Mouse (Mus musculus) thymus, postnatal 4 days (tissue): ENCODE results near the gene Prl3d1.
"Not testable (repeated sequence)": the region's sequence is repeated elsewhere in the genome, so short reads cannot be mapped to it uniquely, and the experiment has no call there.

Experiments
- DNase-seq: peaks from one replicate; pipeline ENCODE4 v3.0.0; 2021

Prl3d1 gene

GRCm38 (mm10) chr13:27093890-27094289, at the start of gene Prl3d1:
Gene Prl3d1 (plus strand): TSS chr13:27094190.
- DNase-seq, result not testable (repeated sequence)

- no peak for DNase-seq
Observed at GRCm38 (mm10) chr13:27057270-27057669, 36.7 kb upstream of the Prl3d1 start, which contains the start of gene Prl. Gene Prl (plus strand): TSS chr13:27057570.

GRCm38 (mm10) chr13:27059177-27059576, 34.8 kb upstream of the Prl3d1 start:
- no peak for DNase-seq

- not testable (repeated sequence) for DNase-seq
Observed at GRCm38 (mm10) chr13:27121398-27121797, 27.4 kb downstream of the Prl3d1 start, which contains the start of gene Prl3d2. Gene Prl3d2 (plus strand): TSS chr13:27121698.

- DNase-seq, result no peak
Observed at GRCm38 (mm10) chr13:27148264-27148663, 54.3 kb downstream of the Prl3d1 start.
